Mouse (Mus musculus) heart, postnatal 0 days (tissue): ENCODE data around the gene C8b.

ENCODE experiments used
- CTCF ChIP-seq: IDR thresholded peaks from 2 replicates; pipeline ENCODE4 v1.5.1; 2016; ENCODE audit warnings: antibody characterized with exemption, control low read depth, low read depth
- EP300 ChIP-seq: IDR thresholded peaks from 2 replicates; pipeline ENCODE4 v1.6.1; 2016; ENCODE audit warnings: antibody characterized with exemption, low read depth

DNA sequence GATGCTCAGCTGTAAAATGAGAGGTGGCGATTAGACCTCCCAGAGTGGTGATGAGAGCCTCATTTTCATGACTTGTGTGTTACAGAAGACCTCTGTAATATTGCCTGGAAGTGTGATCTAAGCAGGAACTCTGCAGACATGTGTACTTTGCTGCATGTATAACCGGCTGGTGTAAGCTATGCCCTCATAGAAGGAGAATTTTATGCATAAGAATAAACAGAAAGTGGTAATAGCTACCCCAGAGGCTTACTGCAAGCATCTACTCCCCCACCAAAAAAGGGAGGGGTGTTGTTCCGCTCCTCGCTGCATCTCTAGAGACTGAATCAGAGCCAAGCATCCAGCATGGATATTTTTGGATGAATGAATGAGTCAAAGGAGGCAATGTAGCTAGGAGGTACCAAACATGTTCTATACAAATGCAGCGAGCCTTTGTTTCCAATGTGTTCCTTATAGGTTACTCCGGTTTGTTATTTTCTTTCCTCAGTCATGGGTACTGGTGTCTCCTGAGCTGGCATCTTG lies 42.5 kb upstream of the C8b start:
- TF ChIP-seq EP300 (no peak), CTCF (no peak)
